Mouse (Mus musculus): ENCODE measurements at regions not wholly inside any gene's neighbourhood (a gene's known extent, or its start where the extent isn't known, plus 50 kb on each side); places are given as distances from the start of the nearest gene placed in this dataset.

DNA sequence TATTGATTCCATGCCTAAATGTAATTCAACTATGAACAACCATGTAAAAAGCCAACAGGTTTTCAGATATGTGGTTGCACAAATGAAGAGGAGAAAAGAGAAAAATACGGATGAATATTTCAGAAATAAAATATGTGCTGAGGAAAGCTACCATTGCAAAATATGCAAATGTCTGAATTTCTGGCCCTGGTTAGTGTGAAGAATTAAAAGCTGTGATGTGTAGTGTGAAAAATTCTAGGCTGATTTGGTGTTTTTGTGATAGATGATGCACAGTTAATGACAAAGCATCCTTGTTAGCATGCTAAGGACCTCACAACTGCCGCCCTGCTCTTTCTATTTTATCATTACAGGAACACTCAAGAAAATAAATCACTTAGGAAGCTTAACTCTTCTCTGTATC is 91.6 kb downstream of the Klf6 start:
- TF ChIP-seq POLR2A (IDR thresholded peaks at IDR 0.05; ENCODE audit: insufficient read depth, low read depth, low read length) (no peak), CTCF (IDR thresholded peaks at IDR 0.05) (no peak)

All from heart, adult 2 months (tissue).